Mouse (Mus musculus) heart, postnatal 25 days (tissue): ENCODE data around the gene Sox15. TPM values are rescaled to one million over a fixed set of nuclear protein-coding genes. Genes with fewer than 3 reads are reported as not detected.

Source experiments
- DNase-seq: peaks from one replicate; pipeline ENCODE4 v3.0.0; 2022; ENCODE audit warnings: low spot score
- intact Hi-C: fragments of 180-260 bp; cut with DNase I; formaldehyde crosslinking; loops from one replicate; pipeline ENCODE4 v1.15.1; 2025
- total RNA-seq, 2 experiments: library from RNA; stranded (reverse); gene quantifications; 2 replicates each; pipeline ENCODE4 v1.2.3; 2021

Gene Sox15
- total RNA-seq, 2 experiments from 2014 or later = not detected

GRCm38 (mm10) chr11:69670786-69671725 is 15.9 kb downstream of the Sox15 start:
- DNase-seq = peak; percentile 90
- intact Hi-C loops = no loop called here

GRCm38 (mm10) chr11:69671726-69672124 is 16.6 kb downstream of the Sox15 start:
- DNase-seq = no peak
- intact Hi-C loops = no loop called here

GRCm38 (mm10) chr11:69672211-69672706 is 17.1 kb downstream of the Sox15 start, which contains the start of gene Eif4a1:
Eif4a1 (minus strand) TSS chr11:69672423.
- DNase-seq = peak; percentile 100
- intact Hi-C loops = no loop called here

- intact Hi-C loops = no loop called here
Observed at GRCm38 (mm10) chr11:69679144-69679543, 24.0 kb downstream of the Sox15 start.

GRCm38 (mm10) chr11:69680136-69680855 is 25.2 kb downstream of the Sox15 start:
- no peak for DNase-seq
- intact Hi-C loops = loop anchor here (5.0 to 10.0 kb wide), 2 partner anchors 195 to 237 kb away; partner anchors contain the start of gene Tmem95

More at GRCm38 (mm10) chr11:69679144-69679543, 24.0 kb downstream of the Sox15 start:
- no peak for DNase-seq

GRCm38 (mm10) chr11:69681314-69682208 is 26.4 kb downstream of the Sox15 start, which contains the start of gene Senp3:
Senp3 (minus strand) TSS chr11:69682084.
- intact Hi-C loops = loop anchor here (1.0 to 10.0 kb wide), 4 partner anchors 35 to 236 kb away; partner anchors contain the start of gene Tmem95
- peak; percentile 95 for DNase-seq

- no peak for DNase-seq
- intact Hi-C loops = loop anchor here (1.0 to 10.0 kb wide), 4 partner anchors 34 to 235 kb away; partner anchors contain the start of gene Tmem95
Observed at GRCm38 (mm10) chr11:69682209-69682839, 27.2 kb downstream of the Sox15 start.

- intact Hi-C loops = loop anchor here (1.0 to 10.0 kb wide), 4 partner anchors 34 to 234 kb away; partner anchors contain the start of gene Tmem95
- peak; percentile 61 for DNase-seq
Observed at GRCm38 (mm10) chr11:69682840-69683533, 27.9 kb downstream of the Sox15 start.

- DNase-seq = no peak
- intact Hi-C loops = loop anchor here (2.0 to 10.0 kb wide), 3 partner anchors 33 to 234 kb away; partner anchors contain the start of gene Tmem95
Observed at GRCm38 (mm10) chr11:69683576-69683975, 28.5 kb downstream of the Sox15 start.

GRCm38 (mm10) chr11:69684128-69684745 is 29.1 kb downstream of the Sox15 start:
- intact Hi-C loops = loop anchor here (5.0 to 10.0 kb wide), 2 partner anchors 191 to 233 kb away; partner anchors contain the start of gene Tmem95
- no peak for DNase-seq

GRCm38 (mm10) chr11:69684936-69685335 is 29.8 kb downstream of the Sox15 start:
- intact Hi-C loops = loop anchor here (5.0 to 10.0 kb wide), 2 partner anchors 190 to 232 kb away; partner anchors contain the start of gene Tmem95

GRCm38 (mm10) chr11:69685526-69686148 is 30.5 kb downstream of the Sox15 start, which contains the start of gene Tnfsf13:
Tnfsf13 (minus strand) TSS chr11:69685784.
- peak; percentile 87 for DNase-seq
- intact Hi-C loops = loop anchor here (10.0 kb wide), 1 partner anchor 189 kb away; the partner anchor contains the start of gene Tmem95

More at GRCm38 (mm10) chr11:69684936-69685335, 29.8 kb downstream of the Sox15 start:
- DNase-seq = no peak

- DNase-seq = peak; percentile 81
- intact Hi-C loops = loop anchor here (10.0 kb wide), 1 partner anchor 188 kb away; the partner anchor contains the start of gene Tmem95
Observed at GRCm38 (mm10) chr11:69686377-69686776, 31.3 kb downstream of the Sox15 start.

- no peak for DNase-seq
- intact Hi-C loops = loop anchor here (10.0 kb wide), 1 partner anchor 188 kb away; the partner anchor contains the start of gene Tmem95
Observed at GRCm38 (mm10) chr11:69687061-69687460, 31.9 kb downstream of the Sox15 start.

GRCm38 (mm10) chr11:69689891-69690290 is 34.8 kb downstream of the Sox15 start:
- intact Hi-C loops = loop anchor here (10.0 kb wide), 1 partner anchor 185 kb away; the partner anchor contains the start of gene Tmem95
- DNase-seq = no peak

GRCm38 (mm10) chr11:69692196-69692811 is 37.2 kb downstream of the Sox15 start:
- DNase-seq = no peak
- intact Hi-C loops = no loop called here
